Mouse (Mus musculus) liver, embryonic 14.5 days (tissue): ENCODE data around the gene Vps13d. TPM values are rescaled to one million over a fixed set of nuclear protein-coding genes. Genes with fewer than 3 reads are reported as not detected.

ENCODE experiments used
- ATAC-seq: fragments of 200-750 bp; cut with Nextera tagmentation; 2 replicates; pipeline ENCODE4 v1.8.0; 2017; ENCODE audit warnings: moderate number of reproducible peaks, mild to moderate bottlenecking, moderate library complexity; ENCODE audit not compliant: insufficient read depth
- DNase-seq, 3 experiments: peaks; one replicate each; pipeline ENCODE4 v3.0.0-alpha.2; 2012 to 2013; ENCODE audit warnings: low read depth in 3 of 3, low spot score in 3 of 3
- H3K27ac ChIP-seq: fragments of 300-500 bp; sonication (generic); 2 replicates; pipeline ENCODE4 v1.5.1; 2014; ENCODE audit warnings: moderate library complexity, mild to moderate bottlenecking, control low read depth, inconsistent platforms
- H3K27me3 ChIP-seq: fragments of 300-500 bp; sonication (generic); 2 replicates; pipeline ENCODE4 v1.6.1; 2014; ENCODE audit warnings: mild to moderate bottlenecking, low read length, moderate library complexity; ENCODE audit not compliant: control insufficient read depth, insufficient read depth
- H3K36me3 ChIP-seq: fragments of 300-500 bp; sonication (generic); replicated peaks from 2 replicates; pipeline ENCODE4 v1.6.1; 2014; ENCODE audit warnings: low read depth; ENCODE audit not compliant: control insufficient read depth, insufficient read depth
- H3K4me1 ChIP-seq, 2 experiments: fragments of 200-500 bp in 1 of 2; fragments of 300-500 bp in 1 of 2; sonication (generic) in 1 of 2; replicated peaks; 2 replicates each; pipeline ENCODE4 v1.6.1; 2012 to 2014; ENCODE audit warnings: antibody characterized with exemption in 1 of 2, inconsistent platforms in 1 of 2, low read length in 1 of 2; ENCODE audit not compliant: control insufficient read depth in 2 of 2, insufficient read depth in 2 of 2
- H3K4me2 ChIP-seq: fragments of 300-500 bp; sonication (generic); 2 replicates; pipeline ENCODE4 v1.6.1; 2014; ENCODE audit warnings: low read depth, mild to moderate bottlenecking, control low read depth, moderate library complexity
- H3K4me3 ChIP-seq, 2 experiments: fragments of 200-500 bp in 1 of 2; fragments of 300-500 bp in 1 of 2; sonication (generic) in 1 of 2; 2 replicates each; pipeline ENCODE4 v1.5.1; 2012 to 2014; ENCODE audit warnings: low read depth in 2 of 2, low read length in 2 of 2, mild to moderate bottlenecking in 2 of 2, control low read depth in 1 of 2, inconsistent platforms in 1 of 2, moderate library complexity in 1 of 2; ENCODE audit not compliant: insufficient read depth in 1 of 2
- H3K9ac ChIP-seq: fragments of 300-500 bp; sonication (generic); replicated peaks from 2 replicates; pipeline ENCODE4 v1.6.1; 2014; ENCODE audit warnings: mild to moderate bottlenecking, control low read depth, moderate library complexity
- H3K9me3 ChIP-seq: fragments of 300-500 bp; sonication (generic); 2 replicates; pipeline ENCODE4 v1.6.1; 2016; ENCODE audit warnings: low read length, mixed read lengths; ENCODE audit not compliant: control insufficient read depth
- CTCF ChIP-seq: IDR thresholded peaks from 2 replicates; pipeline ENCODE4 v1.5.1; 2016; ENCODE audit warnings: antibody characterized with exemption, low read depth, control low read depth
- EP300 ChIP-seq: IDR thresholded peaks from 2 replicates; pipeline ENCODE4 v1.6.1; 2016; ENCODE audit warnings: antibody characterized with exemption, low read depth
- WGBS: fragments of 180-500 bp; shearing (Covaris S2); extraction: QIAGEN DNeasy Blood & Tissue Kit; methylation state at CpG from one replicate; pipeline ENCODE4 v1.1.7; 2014; ENCODE audit not compliant: insufficient replicate concordance; 5-methylcytosine and 5-hydroxymethylcytosine counted together
- polyA plus RNA-seq, 2 experiments: library from polyadenylated mRNA; depleted of rRNA in 1 of 2; stranded (reverse) in 1 of 2; unstranded in 1 of 2; fragments of >200 nt; fragmentation: Nextera tagmentation in 1 of 2; extraction: Ambion mirVana in 1 of 2; gene quantifications; 2 replicates each; pipeline versions ENCODE4 v1.2.1 to v1.2.3; 2012 to 2014

Gene Vps13d
- polyA plus RNA-seq, 2 experiments: 5.3 to 7.1 TPM

DNA sequence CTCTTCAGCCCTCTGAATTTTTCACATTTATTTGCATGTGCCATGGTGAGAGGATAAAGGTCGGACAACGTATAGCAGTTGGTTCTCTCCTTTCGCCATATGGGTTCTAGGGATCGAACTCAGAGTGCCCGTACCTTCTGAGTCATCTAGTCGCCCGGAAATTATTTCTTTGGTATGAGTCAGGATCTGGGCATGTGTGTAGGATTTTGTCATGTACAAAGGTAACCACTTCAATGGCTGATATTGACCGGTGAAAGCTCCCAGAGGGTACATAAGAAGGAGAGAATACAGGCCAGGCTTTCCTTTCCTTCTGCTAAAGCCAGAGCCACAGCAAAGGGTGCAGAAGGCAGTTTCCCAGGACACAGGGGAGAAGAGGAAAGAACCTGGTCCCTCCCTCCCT, 10.0 kb upstream of the Vps13d start:
- Histone ChIP-seq H3K9me3 (no peaks in the 10 kb centered on the region), H3K4me2 (no peak overlapping the region), H3K4me3 (no peak overlapping the region), H3K27me3 (no peaks in the 10 kb centered on the region), H3K36me3 (no peaks in the 10 kb centered on the region), H3K9ac (no peak overlapping the region), H3K27ac (no peak overlapping the region), H3K4me1 (peaks cover 27 to 29% of the 10 kb centered on the region in 2 experiments)
- DNase-seq (no peak), ATAC-seq (no peak)
- WGBS: 81% methylated on average over 8 of the region's 8 CpGs
- TF ChIP-seq CTCF: no peak

GRCm38 (mm10) chr4:145203305-145203704, 8.5 kb upstream of the Vps13d start:
- Histone ChIP-seq H3K27me3 (no peaks in the 10 kb centered on the region), H3K27ac (no peak overlapping the region), H3K4me1 (peaks cover 39 to 42% of the 10 kb centered on the region in 2 experiments), H3K36me3 (no peaks in the 10 kb centered on the region), H3K9me3 (no peaks in the 10 kb centered on the region), H3K9ac (no peak overlapping the region), H3K4me3 (no peak overlapping the region), H3K4me2 (no peak overlapping the region)
- TF ChIP-seq CTCF (no peak), EP300 (no peak)
- 27% methylated on average over 2 of the region's 2 CpGs for WGBS
- DNase-seq (no peak), ATAC-seq (no peak)

DNA sequence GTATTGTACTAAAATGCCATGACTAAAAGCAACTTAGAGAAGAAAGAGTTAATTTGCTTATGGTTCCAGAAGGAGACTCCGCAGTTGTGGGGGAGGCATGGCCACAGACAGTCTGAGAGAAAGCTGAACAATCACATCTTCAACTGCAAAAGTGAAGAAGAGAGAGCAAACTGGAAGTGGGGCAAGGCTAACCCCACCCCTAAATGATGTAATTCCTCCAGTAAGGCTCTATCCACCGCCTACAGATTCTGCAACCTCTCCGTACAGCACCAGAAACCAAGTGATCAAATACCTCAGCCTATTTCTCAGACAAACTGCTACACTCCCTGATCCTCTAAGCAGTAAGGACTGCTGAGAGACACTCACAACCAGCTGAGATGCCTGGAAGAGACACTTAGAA, 6.6 kb upstream of the Vps13d start:
- H3K4me3 ChIP-seq: no peak overlapping the region
- ATAC-seq (no peak), DNase-seq (no peak)
- H3K4me1 ChIP-seq: peaks cover 39 to 43% of the 10 kb centered on the region in 2 experiments
- 40% methylated on average over 3 of the region's 3 CpGs for WGBS
- TF ChIP-seq CTCF (no peak), EP300 (no peak)
- H3K27ac ChIP-seq: no peak overlapping the region; the same call in none of the 2 replicates
- H3K4me2 ChIP-seq: no peak overlapping the region
- no peaks in the 10 kb centered on the region for H3K9me3 ChIP-seq
- no peak overlapping the region for H3K9ac ChIP-seq
- no peaks in the 10 kb centered on the region for H3K27me3 ChIP-seq
- no peaks in the 10 kb centered on the region for H3K36me3 ChIP-seq

DNA sequence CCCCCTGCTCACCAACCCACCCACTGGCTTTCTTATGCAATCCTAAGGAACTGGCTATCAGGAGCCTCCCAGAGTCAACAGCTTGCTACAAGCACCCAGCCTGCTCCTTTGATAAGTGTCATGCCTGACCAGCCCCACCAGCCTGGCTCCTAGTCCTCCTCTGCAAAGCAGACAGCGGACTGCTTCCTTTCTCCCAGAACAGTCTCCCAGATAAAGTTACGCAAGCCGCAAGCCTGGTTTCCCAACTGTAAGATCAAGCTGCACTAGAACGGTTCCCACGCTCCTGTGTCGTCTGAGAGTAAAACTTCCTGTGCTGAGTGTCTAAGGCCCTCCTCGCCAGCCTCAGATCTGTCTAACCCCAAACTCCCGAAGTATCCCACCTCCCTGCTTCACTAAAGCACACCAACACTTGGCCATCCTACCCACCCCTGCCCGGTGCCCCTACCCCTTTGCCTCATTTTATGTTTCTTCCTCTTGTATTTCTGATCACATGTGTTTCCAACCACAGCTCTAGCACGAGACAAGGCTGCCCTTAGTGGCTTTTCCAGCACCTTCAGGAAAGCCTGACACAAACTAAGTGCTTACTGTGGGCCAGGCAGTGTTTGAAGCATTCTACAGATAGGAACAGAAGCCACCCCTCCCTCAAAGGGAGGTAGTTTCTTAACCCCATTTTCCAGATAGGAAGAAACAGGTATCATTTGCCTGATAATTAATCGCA, 5.3 kb upstream of the Vps13d start:
- peaks cover 47 to 52% of the 10 kb centered on the region in 2 experiments for H3K4me1 ChIP-seq
- H3K4me2 ChIP-seq: peak overlapping the region; percentile 65
- no peaks in the 10 kb centered on the region for H3K9me3 ChIP-seq
- H3K36me3 ChIP-seq: no peaks in the 10 kb centered on the region
- peak; percentile 92 for TF ChIP-seq EP300
- no peak for TF ChIP-seq CTCF
- no peaks in the 10 kb centered on the region for H3K27me3 ChIP-seq
- peak overlapping the region; percentile 23 to 30; a peak in 2 of 4 replicates for H3K4me3 ChIP-seq
- peak overlapping the region; percentile 75 for H3K27ac ChIP-seq
- ATAC-seq: peak; percentile 90
- H3K9ac ChIP-seq: peak overlapping the region; percentile 67
- DNase-seq: peak; percentile 64 to 71 (median 66)
- 5% methylated on average over 11 of the region's 11 CpGs for WGBS

DNA sequence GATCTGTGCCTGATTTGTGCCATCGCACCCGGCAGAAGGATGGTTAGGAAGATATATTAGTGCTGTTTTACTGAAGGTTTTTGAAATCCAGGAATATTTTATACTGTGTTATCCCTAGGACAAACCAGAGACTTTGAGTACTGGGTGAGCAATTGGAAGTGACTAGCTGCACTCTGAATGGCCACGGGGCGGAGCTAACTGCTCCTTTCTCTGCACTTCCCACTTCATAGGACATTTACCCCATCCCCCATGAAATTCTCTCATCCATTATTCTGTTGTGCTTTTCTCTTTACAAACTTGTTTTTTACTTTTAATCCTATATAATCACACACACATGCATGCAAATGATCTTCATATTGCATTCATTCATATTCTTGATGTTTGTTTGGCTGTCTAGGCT, 1.8 kb upstream of the Vps13d start:
- Histone ChIP-seq H3K4me2 (no peak overlapping the region), H3K4me1 (peaks cover 62 to 65% of the 10 kb centered on the region in 2 experiments), H3K9me3 (no peaks in the 10 kb centered on the region), H3K36me3 (no peaks in the 10 kb centered on the region), H3K4me3 (no peak overlapping the region), H3K27ac (peak overlapping the region; percentile 47; the same call in 1 of the 2 replicates), H3K9ac (no peak overlapping the region), H3K27me3 (no peaks in the 10 kb centered on the region)
- ATAC-seq (no peak), DNase-seq (no peak)
- TF ChIP-seq CTCF: peak; percentile 29; the same call in 1 of the 2 replicates
- TF ChIP-seq EP300: no peak
- 56% methylated on average over 4 of the region's 4 CpGs for WGBS
